Mouse (Mus musculus) neural tube, embryonic 12.5 days (tissue): ENCODE data around the gene Atp5j. TPM values are rescaled to one million over a fixed set of nuclear protein-coding genes. Genes with fewer than 3 reads are reported as not detected.

ENCODE experiments used
- polyA plus RNA-seq: library from polyadenylated mRNA; unstranded; fragments of >200 nt; fragmentation: Nextera tagmentation; extraction: Ambion mirVana; gene quantifications from 2 replicates; pipeline ENCODE4 v1.2.1, GENCODE M21; 2016

Atp5j gene
- polyA plus RNA-seq, 1 experiment from 2014 or later = 739 TPM

Other genes with a start within 250 kb of the Atp5j start
- 45.1 and 47.3 TPM in 2 replicates for gene Mrpl39, start 99.9 kb downstream of the Atp5j start, polyA plus RNA-seq
- gene Jam2, start 61.5 kb downstream of the Atp5j start, polyA plus RNA-seq = 41.4 and 45.6 TPM in 2 replicates
- gene Gabpa, start 700 bp downstream of the Atp5j start, polyA plus RNA-seq = 30.8 and 32.8 TPM in 2 replicates